Mouse (Mus musculus) stomach, embryonic 14.5 days (tissue): ENCODE measurements around the gene Fkbp15. TPM values are rescaled to one million over a fixed set of nuclear protein-coding genes. Genes with fewer than 3 reads are reported as not detected.

Experiments used
- ATAC-seq: fragments of 200-750 bp; cut with Nextera tagmentation; 2 replicates; pipeline ENCODE4 v1.8.0; 2017; ENCODE audit warnings: low read depth, moderate TSS enrichment; ENCODE audit not compliant: insufficient number of reproducible peaks, insufficient read depth, low FRiP score
- H3K27ac ChIP-seq: fragments of 300-500 bp; sonication (generic); 2 replicates; pipeline ENCODE4 v1.5.1; 2014; ENCODE audit warnings: mild to moderate bottlenecking, low read length, moderate library complexity, mixed read lengths
- H3K27me3 ChIP-seq: fragments of 300-500 bp; sonication (generic); 2 replicates; pipeline ENCODE4 v1.6.1; 2014; ENCODE audit warnings: low read length, control low read depth, mixed read lengths; ENCODE audit not compliant: control insufficient read depth, insufficient read depth
- H3K36me3 ChIP-seq: fragments of 300-500 bp; sonication (generic); 2 replicates; pipeline ENCODE4 v1.6.1; 2014; ENCODE audit warnings: mild to moderate bottlenecking, control low read depth, low read length, moderate library complexity, mixed read lengths; ENCODE audit not compliant: control insufficient read depth, insufficient read depth
- H3K4me1 ChIP-seq: fragments of 300-500 bp; sonication (generic); 2 replicates; pipeline ENCODE4 v1.6.1; 2014; ENCODE audit warnings: low read length, control low read depth, mixed read lengths; ENCODE audit not compliant: control insufficient read depth, insufficient read depth
- H3K4me2 ChIP-seq: fragments of 300-500 bp; sonication (generic); replicated peaks from 2 replicates; pipeline ENCODE4 v1.6.1; 2014; ENCODE audit warnings: low read depth, low read length, control low read depth
- H3K4me3 ChIP-seq: fragments of 300-500 bp; sonication (generic); 2 replicates; pipeline ENCODE4 v1.5.1; 2014; ENCODE audit warnings: low read depth, low read length, control low read depth
- H3K9ac ChIP-seq: fragments of 300-500 bp; sonication (generic); replicated peaks from 2 replicates; pipeline ENCODE4 v1.6.1; 2014; ENCODE audit warnings: low read depth, mild to moderate bottlenecking, control low read depth, low read length, moderate library complexity, mixed read lengths
- H3K9me3 ChIP-seq: fragments of 300-500 bp; sonication (generic); 2 replicates; pipeline ENCODE4 v1.6.1; 2016; ENCODE audit warnings: low read depth, low read length, control low read depth; ENCODE audit not compliant: control insufficient read depth
- WGBS: fragments of 180-500 bp; shearing (Covaris S2); extraction: QIAGEN DNeasy Blood & Tissue Kit; methylation state at CpG from one replicate; pipeline ENCODE4 v1.1.7; 2014; 5-methylcytosine and 5-hydroxymethylcytosine counted together
- polyA plus RNA-seq: library from polyadenylated mRNA; unstranded; fragments of >200 nt; fragmentation: Nextera tagmentation; extraction: Ambion mirVana; gene quantifications from 2 replicates; pipeline ENCODE4 v1.2.1, GENCODE M21; 2014

Fkbp15 gene
- polyA plus RNA-seq, 1 experiment from 2014 or later: 28.6 TPM

- Histone ChIP-seq H3K36me3 (peaks cover 65% of the 10 kb centered on the region), H3K9ac (no peak overlapping the region), H3K27ac (no peak overlapping the region), H3K4me2 (no peak overlapping the region), H3K4me1 (no peaks in the 10 kb centered on the region), H3K27me3 (no peaks in the 10 kb centered on the region), H3K4me3 (no peak overlapping the region), H3K9me3 (no peaks in the 10 kb centered on the region)
- no peak for ATAC-seq
- WGBS: 90% methylated on average over 1 of the region's 1 CpGs
These were observed 35.5 kb upstream of the Fkbp15 start for GRCm38 (mm10) chr4:62395806-62396205.

- Histone ChIP-seq H3K36me3 (peaks cover 59% of the 10 kb centered on the region), H3K27me3 (no peaks in the 10 kb centered on the region), H3K27ac (no peak overlapping the region), H3K9ac (no peak overlapping the region), H3K4me1 (no peaks in the 10 kb centered on the region), H3K4me2 (no peak overlapping the region), H3K4me3 (no peak overlapping the region), H3K9me3 (no peaks in the 10 kb centered on the region)
- WGBS: 73% methylated on average over 6 of the region's 6 CpGs
- ATAC-seq: no peak
These were observed 33.1 kb upstream of the Fkbp15 start for GRCm38 (mm10) chr4:62393459-62393858.

- no peak overlapping the region for H3K4me3 ChIP-seq
- H3K9ac ChIP-seq: no peak overlapping the region
- no peaks in the 10 kb centered on the region for H3K4me1 ChIP-seq
- peaks cover 53% of the 10 kb centered on the region for H3K36me3 ChIP-seq
- ATAC-seq: no peak
- H3K9me3 ChIP-seq: no peaks in the 10 kb centered on the region
- H3K4me2 ChIP-seq: no peak overlapping the region
- H3K27me3 ChIP-seq: no peaks in the 10 kb centered on the region
- WGBS: 82% methylated on average over 7 of the region's 7 CpGs
- no peak overlapping the region for H3K27ac ChIP-seq
These were observed 31.5 kb upstream of the Fkbp15 start for GRCm38 (mm10) chr4:62391892-62392291.

GRCm38 (mm10) chr4:62389592-62390512 lies 29.5 kb upstream of the Fkbp15 start:
- WGBS: 78% methylated on average over 5 of the region's 5 CpGs
- H3K4me1 ChIP-seq: no peaks in the 10 kb centered on the region
- H3K4me3 ChIP-seq: no peak overlapping the region
- no peak overlapping the region for H3K27ac ChIP-seq
- H3K4me2 ChIP-seq: no peak overlapping the region
- no peak overlapping the region for H3K9ac ChIP-seq
- peaks cover 43% of the 10 kb centered on the region for H3K36me3 ChIP-seq
- ATAC-seq: no peak
- H3K27me3 ChIP-seq: no peaks in the 10 kb centered on the region
- H3K9me3 ChIP-seq: no peaks in the 10 kb centered on the region

- H3K4me1 ChIP-seq: no peaks in the 10 kb centered on the region
- no peak overlapping the region for H3K4me3 ChIP-seq
- WGBS: 91% methylated on average over 7 of the region's 7 CpGs
- no peak overlapping the region for H3K9ac ChIP-seq
- ATAC-seq: no peak
- H3K9me3 ChIP-seq: no peaks in the 10 kb centered on the region
- no peaks in the 10 kb centered on the region for H3K27me3 ChIP-seq
- H3K27ac ChIP-seq: no peak overlapping the region
- peaks cover 25% of the 10 kb centered on the region for H3K36me3 ChIP-seq
- H3K4me2 ChIP-seq: no peak overlapping the region
These were observed 25.1 kb upstream of the Fkbp15 start for GRCm38 (mm10) chr4:62385439-62385838.

GRCm38 (mm10) chr4:62384159-62384558 lies 23.8 kb upstream of the Fkbp15 start:
- no peak for ATAC-seq

GRCm38 (mm10) chr4:62383752-62384151 lies 23.4 kb upstream of the Fkbp15 start:
- 57% methylated on average over 7 of the region's 7 CpGs for WGBS
- no peak for ATAC-seq

More at GRCm38 (mm10) chr4:62384159-62384558, 23.8 kb upstream of the Fkbp15 start:
- WGBS: 61% methylated on average over 1 of the region's 1 CpGs
- Histone ChIP-seq H3K4me1 (no peaks in the 10 kb centered on the region), H3K9me3 (no peaks in the 10 kb centered on the region), H3K4me3 (no peak overlapping the region), H3K27ac (no peak overlapping the region), H3K27me3 (no peaks in the 10 kb centered on the region), H3K9ac (no peak overlapping the region), H3K4me2 (no peak overlapping the region), H3K36me3 (peaks cover 18% of the 10 kb centered on the region)

GRCm38 (mm10) chr4:62383207-62383606 lies 22.9 kb upstream of the Fkbp15 start:
- Histone ChIP-seq H3K4me2 (no peak overlapping the region), H3K27me3 (no peaks in the 10 kb centered on the region), H3K36me3 (peaks cover 9% of the 10 kb centered on the region), H3K9me3 (no peaks in the 10 kb centered on the region), H3K4me1 (no peaks in the 10 kb centered on the region), H3K4me3 (no peak overlapping the region), H3K27ac (no peak overlapping the region), H3K9ac (no peak overlapping the region)
- 86% methylated on average over 6 of the region's 6 CpGs for WGBS
- ATAC-seq: no peak

More at GRCm38 (mm10) chr4:62383752-62384151, 23.4 kb upstream of the Fkbp15 start:
- Histone ChIP-seq H3K4me1 (no peaks in the 10 kb centered on the region), H3K9me3 (no peaks in the 10 kb centered on the region), H3K36me3 (peaks cover 15% of the 10 kb centered on the region), H3K4me2 (no peak overlapping the region), H3K4me3 (no peak overlapping the region), H3K9ac (no peak overlapping the region), H3K27me3 (no peaks in the 10 kb centered on the region), H3K27ac (no peak overlapping the region)
